Mouse (Mus musculus) heart, adult 9 months (tissue): ENCODE data around the gene 1700093K21Rik.
A peak's percentile ranks its signal among the peaks of the same experiment; 100 is the strongest.
"Not testable (repeated sequence)": the region's sequence is repeated elsewhere in the genome, so short reads cannot be mapped to it uniquely, and the experiment has no call there.

ENCODE experiments used
- DNase-seq, 2 experiments: peaks; one replicate each; pipeline ENCODE4 v3.0.0; 2022; ENCODE audit warnings: low spot score in 2 of 2

1700093K21Rik gene

GRCm38 (mm10) chr11:23520473-23521205 is at the start of gene 1700093K21Rik:
Gene 1700093K21Rik (minus strand): TSS chr11:23521155.
- no peak for DNase-seq

GRCm38 (mm10) chr11:23570130-23570529 is 49.2 kb upstream of the 1700093K21Rik start:
- DNase-seq, result no peak

DNA sequence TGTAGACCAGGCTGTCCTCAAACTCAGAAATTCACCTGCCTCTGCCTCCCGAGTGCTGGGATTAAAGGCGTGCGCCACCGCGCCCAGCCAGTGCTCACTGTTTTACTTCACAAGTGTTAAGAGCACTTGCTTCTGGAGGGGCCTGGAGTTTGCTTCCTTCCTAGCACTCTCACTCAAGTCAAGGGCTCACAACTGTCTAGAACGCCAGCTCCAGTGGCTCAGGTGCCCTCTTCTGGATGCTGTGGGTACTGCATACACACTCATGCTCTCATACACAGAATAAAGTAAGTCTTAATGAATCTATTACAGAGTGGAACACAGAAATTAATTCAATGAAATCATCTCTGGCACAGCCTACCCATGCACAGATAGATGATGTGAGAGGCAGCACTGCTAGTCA is 44.8 kb upstream of the 1700093K21Rik start:
- peak; percentile 10 to 58 for DNase-seq

- DNase-seq, result no peak
Observed at GRCm38 (mm10) chr11:23557039-23557630, 36.2 kb upstream of the 1700093K21Rik start.

GRCm38 (mm10) chr11:23537446-23537845 is 16.5 kb upstream of the 1700093K21Rik start:
- no peak for DNase-seq

DNA sequence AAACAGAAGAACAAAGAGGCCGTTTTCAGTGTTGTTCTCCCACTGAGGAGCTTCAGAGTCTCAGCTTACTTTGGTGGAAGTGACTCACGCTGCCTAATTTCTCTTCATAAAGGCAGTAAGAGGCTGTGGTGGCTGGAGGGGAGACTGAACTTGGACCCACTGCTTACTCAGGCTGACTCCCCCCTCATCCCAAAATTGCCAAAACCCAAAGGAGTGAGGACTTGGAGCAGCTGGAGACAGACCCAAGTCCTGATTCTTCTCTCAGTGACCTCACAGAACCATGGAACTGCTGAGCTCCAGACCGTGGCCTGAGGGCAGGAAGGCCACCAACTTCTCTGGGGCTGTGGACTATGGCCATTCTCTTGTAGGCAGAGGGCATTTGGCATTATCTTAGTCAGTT is 2.0 kb downstream of the 1700093K21Rik start:
- no peak for DNase-seq

DNA sequence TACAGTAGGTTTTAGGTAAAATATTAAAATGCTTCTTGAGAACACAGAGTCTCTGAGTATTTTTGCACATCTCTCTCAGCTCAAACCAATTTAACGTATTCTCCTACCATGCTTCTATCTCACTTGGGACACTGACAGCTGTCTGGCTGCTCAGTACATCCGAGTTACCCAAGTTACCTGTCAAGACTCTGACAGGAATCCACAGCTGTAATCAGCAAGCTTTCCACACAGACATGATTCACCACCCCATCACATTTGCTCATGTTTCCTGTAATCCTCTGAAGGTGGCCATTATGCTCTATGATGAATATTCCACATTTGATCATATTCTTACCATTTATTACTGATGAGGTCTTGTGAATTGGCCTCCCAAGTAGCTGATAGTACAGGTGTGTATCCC is 5.6 kb downstream of the 1700093K21Rik start:
- no peak for DNase-seq

- not testable (repeated sequence) for DNase-seq
Observed at GRCm38 (mm10) chr11:23514785-23515184, 6.2 kb downstream of the 1700093K21Rik start.

GRCm38 (mm10) chr11:23504801-23505200 is 16.2 kb downstream of the 1700093K21Rik start:
- DNase-seq, result not testable (repeated sequence)

DNA sequence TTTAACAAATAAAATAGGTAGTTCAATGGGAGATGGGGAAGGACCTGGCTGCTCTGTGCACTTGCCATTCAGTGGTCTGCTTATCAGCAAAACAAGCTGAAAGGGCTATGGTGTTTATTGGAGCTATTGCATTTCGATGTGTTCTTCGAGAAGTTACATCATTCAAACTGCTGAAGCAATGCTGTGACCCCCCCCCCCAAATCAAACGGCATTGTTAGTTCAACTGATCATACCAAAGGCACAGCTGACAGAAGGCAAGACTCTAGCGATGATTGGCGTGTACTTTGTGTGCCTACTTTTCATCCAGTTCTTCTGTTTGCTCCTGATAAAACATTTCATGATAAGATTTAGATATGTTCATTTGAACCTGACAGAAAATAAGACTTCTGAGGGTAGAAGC is 22.3 kb downstream of the 1700093K21Rik start:
- DNase-seq, result no peak

GRCm38 (mm10) chr11:23497718-23498509 is 23.0 kb downstream of the 1700093K21Rik start, which contains the start of gene Ahsa2:
Gene Ahsa2 (minus strand): TSS chr11:23498030.
- DNase-seq, result peak; percentile 95 to 96

GRCm38 (mm10) chr11:23497335-23497717 is 23.6 kb downstream of the 1700093K21Rik start:
- no peak for DNase-seq

GRCm38 (mm10) chr11:23496661-23497060 is 24.3 kb downstream of the 1700093K21Rik start:
- peak; percentile 8 to 10 for DNase-seq

DNA sequence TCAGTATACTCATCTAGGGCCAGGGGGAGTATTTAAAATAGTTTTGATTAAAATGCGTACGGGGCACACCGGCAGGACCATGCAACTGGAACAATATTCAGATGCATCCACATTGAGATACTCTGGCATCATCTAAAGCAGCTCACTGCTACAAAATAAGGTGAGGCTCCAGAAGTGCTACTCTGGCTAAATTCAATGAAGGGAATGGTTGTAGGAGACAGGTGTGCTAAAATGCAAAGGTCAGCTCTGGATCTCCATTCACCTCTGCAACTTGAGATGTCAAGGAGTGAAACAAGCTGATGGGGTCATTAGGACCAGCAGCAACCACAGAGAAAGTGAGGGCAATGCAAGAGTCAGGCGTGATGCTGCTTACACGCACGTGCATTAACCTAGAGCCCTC is 25.7 kb downstream of the 1700093K21Rik start:
- no peak for DNase-seq

DNA sequence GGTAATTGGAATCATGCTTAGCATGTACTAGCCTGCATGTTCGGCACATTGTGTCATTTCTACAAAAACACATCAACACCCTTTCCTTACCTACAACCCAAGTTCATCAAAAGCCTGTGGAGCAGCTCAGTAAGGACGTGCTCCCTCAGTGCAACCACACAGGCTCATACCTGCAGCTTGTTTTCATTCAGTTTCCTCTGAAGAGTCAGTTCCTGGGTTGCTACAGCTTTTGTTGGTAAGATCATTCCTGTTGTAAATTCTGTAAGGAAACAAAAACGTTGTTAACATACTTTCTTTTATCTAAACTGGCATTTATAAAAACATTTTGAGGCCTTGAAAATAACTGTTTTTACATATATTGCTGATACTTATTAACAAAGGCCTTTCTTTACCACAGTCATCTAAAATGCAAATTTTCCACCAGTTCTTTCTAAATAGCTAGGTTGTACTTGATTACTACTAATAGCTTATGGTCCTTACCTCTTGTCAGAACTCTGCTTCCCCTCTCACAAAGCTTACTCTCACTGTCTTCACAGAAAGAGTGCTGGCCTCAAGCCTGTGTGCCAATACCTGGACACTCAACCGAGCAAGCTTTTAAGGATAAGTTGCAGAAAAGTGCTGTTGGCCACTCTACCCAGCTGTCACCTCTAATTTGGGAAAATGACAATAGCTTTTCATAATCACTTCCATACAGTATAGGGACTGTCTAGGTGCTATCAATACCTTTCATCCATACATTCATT is 28.7 kb downstream of the 1700093K21Rik start:
- DNase-seq, result no peak

DNA sequence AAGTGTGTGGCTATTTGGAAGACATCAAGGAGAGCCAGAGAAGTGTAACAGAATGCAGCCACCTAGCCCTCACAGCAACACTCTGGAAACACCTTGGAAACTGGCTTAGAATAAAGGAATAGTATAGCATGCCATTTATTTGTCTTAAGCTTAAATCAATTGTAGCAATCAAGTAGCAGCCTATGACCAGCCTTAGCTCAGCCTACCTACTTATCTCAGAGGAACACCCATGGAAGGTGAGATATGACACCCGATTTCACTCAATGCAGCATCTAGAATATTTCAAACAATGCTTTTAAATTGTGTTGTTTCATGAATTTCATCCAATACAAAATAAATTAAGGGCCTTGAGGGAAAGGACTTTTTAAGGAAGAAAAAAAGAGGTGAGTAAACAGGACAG is 31.0 kb downstream of the 1700093K21Rik start:
- no peak for DNase-seq
